Mouse (Mus musculus): ENCODE measurements around the gene Plekhm3. TPM values are rescaled to one million over a fixed set of nuclear protein-coding genes. Genes with fewer than 3 reads are reported as not detected.

Gene Plekhm3
- total and polyA plus RNA-seq, 2 experiments from 2014 or later: 6.1 to 12.4 TPM

GRCm38 (mm10) chr1:64918810-64919528, 37.7 kb downstream of the Plekhm3 start:
- 49% methylated on average over 14 of the region's 14 CpGs for WGBS
- Histone ChIP-seq H3K9me3 (ENCODE audit: low read length) (no peaks in the 10 kb centered on the region), H3K4me1 (ENCODE audit: insufficient read depth, low read length) (peaks cover 3% of the 10 kb centered on the region; the same call in 1 of the 2 replicates), H3K9ac (replicated peaks; ENCODE audit: low read length) (no peak overlapping the region), H3K36me3 (ENCODE audit: insufficient read depth, low read length) (0 out of 2 replicates have a peak, but pooled peaks cover 10% of the 10 kb centered on the region), H3K4me3 (ENCODE audit: low read length) (no peak overlapping the region), H3K27ac (no peak overlapping the region), H3K4me2 (ENCODE audit: low read depth, low read length) (no peak overlapping the region), H3K27me3 (ENCODE audit: insufficient read depth, low read length) (no peaks in the 10 kb centered on the region)
- peak; percentile 66 for TF ChIP-seq CTCF (IDR thresholded peaks at IDR 0.05; ENCODE audit: low read depth)
- peak; percentile 35; the same call in 1 of the 2 replicates for ATAC-seq
- peak; percentile 62 for DNase-seq (ENCODE audit: low spot score)

- 78% methylated on average over 7 of the region's 7 CpGs for WGBS
- H3K27me3 ChIP-seq (ENCODE audit: insufficient read depth, low read length): no peaks in the 10 kb centered on the region
- TF ChIP-seq CTCF (IDR thresholded peaks at IDR 0.05; ENCODE audit: low read depth): no peak
Observed at GRCm38 (mm10) chr1:64917966-64918365, 38.7 kb downstream of the Plekhm3 start.

GRCm38 (mm10) chr1:64916884-64917507, 39.6 kb downstream of the Plekhm3 start:
- Histone ChIP-seq H3K27me3 (ENCODE audit: insufficient read depth, low read length) (no peaks in the 10 kb centered on the region), H3K9ac (replicated peaks; ENCODE audit: low read length) (no peak overlapping the region), H3K4me1 (ENCODE audit: insufficient read depth, low read length) (peaks cover 3% of the 10 kb centered on the region; the same call in 1 of the 2 replicates), H3K36me3 (ENCODE audit: insufficient read depth, low read length) (0 out of 2 replicates have a peak, but pooled peaks cover 10% of the 10 kb centered on the region), H3K27ac (no peak overlapping the region), H3K4me2 (ENCODE audit: low read depth, low read length) (no peak overlapping the region), H3K4me3 (ENCODE audit: low read length) (no peak overlapping the region), H3K9me3 (ENCODE audit: low read length) (no peaks in the 10 kb centered on the region)
- WGBS: 28% methylated on average over 5 of the region's 5 CpGs
- TF ChIP-seq CTCF (IDR thresholded peaks at IDR 0.05; ENCODE audit: low read depth): no peak
- DNase-seq (ENCODE audit: low spot score): peak; percentile 9
- ATAC-seq: peak; percentile 55; the same call in 1 of the 2 replicates

More at GRCm38 (mm10) chr1:64917966-64918365, 38.7 kb downstream of the Plekhm3 start:
- Histone ChIP-seq H3K4me3 (ENCODE audit: low read length) (no peak overlapping the region), H3K9ac (replicated peaks; ENCODE audit: low read length) (no peak overlapping the region), H3K27ac (no peak overlapping the region), H3K4me2 (ENCODE audit: low read depth, low read length) (no peak overlapping the region), H3K9me3 (ENCODE audit: low read length) (no peaks in the 10 kb centered on the region), H3K36me3 (ENCODE audit: insufficient read depth, low read length) (0 out of 2 replicates have a peak, but pooled peaks cover 10% of the 10 kb centered on the region), H3K4me1 (ENCODE audit: insufficient read depth, low read length) (peaks cover 3% of the 10 kb centered on the region; the same call in 1 of the 2 replicates)
- ATAC-seq: no peak
- no peak for DNase-seq (ENCODE audit: low spot score)

GRCm38 (mm10) chr1:64914356-64914755, 42.3 kb downstream of the Plekhm3 start:
- H3K36me3 ChIP-seq (ENCODE audit: insufficient read depth, low read length): no peaks in the 10 kb centered on the region
- peaks cover 3% of the 10 kb centered on the region; the same call in 1 of the 2 replicates for H3K4me1 ChIP-seq (ENCODE audit: insufficient read depth, low read length)
- no peak overlapping the region for H3K4me2 ChIP-seq (ENCODE audit: low read depth, low read length)
- no peaks in the 10 kb centered on the region for H3K27me3 ChIP-seq (ENCODE audit: insufficient read depth, low read length)
- H3K4me3 ChIP-seq (ENCODE audit: low read length): no peak overlapping the region
- no peak overlapping the region for H3K27ac ChIP-seq
- DNase-seq (ENCODE audit: low spot score): no peak
- ATAC-seq: no peak
- H3K9me3 ChIP-seq (ENCODE audit: low read length): no peaks in the 10 kb centered on the region
- no peak overlapping the region for H3K9ac ChIP-seq (replicated peaks; ENCODE audit: low read length)
- TF ChIP-seq CTCF (IDR thresholded peaks at IDR 0.05; ENCODE audit: low read depth): no peak
- 93% methylated on average over 3 of the region's 3 CpGs for WGBS

GRCm38 (mm10) chr1:64907740-64908139, 48.9 kb downstream of the Plekhm3 start:
- Histone ChIP-seq H3K36me3 (ENCODE audit: insufficient read depth, low read length) (no peaks in the 10 kb centered on the region), H3K4me1 (ENCODE audit: insufficient read depth, low read length) (no peaks in the 10 kb centered on the region), H3K9ac (replicated peaks; ENCODE audit: low read length) (no peak overlapping the region), H3K27me3 (ENCODE audit: insufficient read depth, low read length) (no peaks in the 10 kb centered on the region), H3K4me2 (ENCODE audit: low read depth, low read length) (no peak overlapping the region), H3K27ac (no peak overlapping the region), H3K9me3 (ENCODE audit: low read length) (no peaks in the 10 kb centered on the region), H3K4me3 (ENCODE audit: low read length) (no peak overlapping the region)
- DNase-seq (ENCODE audit: low spot score): no peak
- no peak for ATAC-seq
- TF ChIP-seq CTCF (IDR thresholded peaks at IDR 0.05; ENCODE audit: low read depth): no peak
- WGBS: 75% methylated on average over 2 of the region's 2 CpGs

DNA sequence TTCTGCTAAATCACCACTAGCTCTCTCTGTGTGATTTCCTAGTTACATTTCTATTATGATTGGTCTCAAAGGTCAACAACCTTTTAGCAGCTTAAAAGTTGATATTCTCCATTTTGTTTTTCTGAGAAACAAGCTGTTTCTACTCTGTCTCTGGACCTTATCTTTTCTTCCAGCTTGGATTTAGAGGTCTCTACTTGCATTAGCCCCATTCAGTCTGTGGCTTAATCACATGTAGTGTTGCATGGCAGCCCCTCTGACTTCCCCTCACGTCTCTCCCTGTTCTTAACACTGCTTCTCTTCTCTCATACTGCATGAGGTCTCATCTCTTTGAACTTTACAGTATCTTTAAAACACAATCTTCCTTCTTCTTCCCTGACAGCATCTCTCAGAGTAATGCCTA, 50.4 kb downstream of the Plekhm3 start:
- ATAC-seq: no peak
- no peak overlapping the region for H3K4me3 ChIP-seq (ENCODE audit: low read length)
- no peaks in the 10 kb centered on the region for H3K27me3 ChIP-seq (ENCODE audit: insufficient read depth, low read length)
- H3K4me1 ChIP-seq (ENCODE audit: insufficient read depth, low read length): no peaks in the 10 kb centered on the region
- no peak overlapping the region for H3K9ac ChIP-seq (replicated peaks; ENCODE audit: low read length)
- no peak for DNase-seq (ENCODE audit: low spot score)
- H3K4me2 ChIP-seq (ENCODE audit: low read depth, low read length): no peak overlapping the region
- H3K27ac ChIP-seq: no peak overlapping the region
- no peaks in the 10 kb centered on the region for H3K36me3 ChIP-seq (ENCODE audit: insufficient read depth, low read length)
- WGBS: 64% methylated on average over 1 of the region's 1 CpGs
- no peaks in the 10 kb centered on the region for H3K9me3 ChIP-seq (ENCODE audit: low read length)
- TF ChIP-seq CTCF (IDR thresholded peaks at IDR 0.05; ENCODE audit: low read depth): no peak

Measured in hindbrain, postnatal 0 days (tissue).